Mouse (Mus musculus) MEL (cell line): ENCODE results near the gene Slc38a2. TPM values are rescaled to one million over a fixed set of nuclear protein-coding genes. Genes with fewer than 3 reads are reported as not detected.
A peak's percentile ranks its signal among the peaks of the same experiment; 100 is the strongest.

Experiments used
- DNase-seq: peaks from one replicate; pipeline ENCODE4 v3.0.0; 2011; ENCODE audit warnings: low read depth, low spot score
- H3K27ac ChIP-seq: 2 replicates; pipeline ENCODE4 v1.5.1; 2012; ENCODE audit warnings: low read depth, mild to moderate bottlenecking, control low read depth, low read length, moderate library complexity; ENCODE audit not compliant: control insufficient read depth
- H3K27me3 ChIP-seq, 2 experiments: fragments of 150-350 bp in 1 of 2; sonication (generic) in 1 of 2; 2 replicates each; pipeline ENCODE4 v1.6.1; 2012; ENCODE audit warnings: low read length in 2 of 2, mild to moderate bottlenecking in 2 of 2, improper control_type of control experiment in 1 of 2, moderate library complexity in 1 of 2; ENCODE audit not compliant: insufficient read depth in 2 of 2, control insufficient read depth in 1 of 2
- H3K36me3 ChIP-seq, 2 experiments: 2 replicates each; pipeline ENCODE4 v1.6.1; 2012 to 2014; ENCODE audit warnings: low read length in 2 of 2, improper control_type of control experiment in 1 of 2, inconsistent platforms in 1 of 2, mild to moderate bottlenecking in 1 of 2; ENCODE audit not compliant: insufficient read depth in 2 of 2, control insufficient read depth in 1 of 2
- H3K4me1 ChIP-seq, 2 experiments: fragments of 150-350 bp in 1 of 2; sonication (generic) in 1 of 2; 2 replicates each; pipeline ENCODE4 v1.6.1; 2012; ENCODE audit warnings: low read length in 2 of 2, improper control_type of control experiment in 1 of 2, mild to moderate bottlenecking in 1 of 2; ENCODE audit not compliant: insufficient read depth in 2 of 2, control insufficient read depth in 1 of 2
- H3K4me3 ChIP-seq, 2 experiments: fragments of 150-350 bp in 1 of 2; sonication (generic) in 1 of 2; 2 replicates each; pipeline ENCODE4 v1.5.1; 2012; ENCODE audit warnings: low read depth in 2 of 2, low read length in 2 of 2, mild to moderate bottlenecking in 2 of 2, moderate library complexity in 2 of 2, control low read depth in 1 of 2, improper control_type of control experiment in 1 of 2; ENCODE audit not compliant: control insufficient read depth in 1 of 2, insufficient read depth in 1 of 2
- H3K79me2 ChIP-seq: 2 replicates; pipeline ENCODE4 v1.6.1; 2012; ENCODE audit warnings: mild to moderate bottlenecking, low read length, moderate library complexity; ENCODE audit not compliant: control insufficient read depth, poor library complexity, insufficient read depth
- H3K9ac ChIP-seq: 2 replicates; pipeline ENCODE4 v1.6.1; 2012; ENCODE audit warnings: low read depth, mild to moderate bottlenecking, control low read depth, low read length, moderate library complexity; ENCODE audit not compliant: control insufficient read depth, poor library complexity, severe bottlenecking
- H3K9me3 ChIP-seq: fragments of 150-350 bp; sonication (generic); replicated peaks from 2 replicates; pipeline ENCODE4 v1.6.1; 2012; ENCODE audit warnings: mild to moderate bottlenecking, low read length, improper control_type of control experiment, moderate library complexity; ENCODE audit not compliant: insufficient read depth
- CHD1 ChIP-seq: IDR thresholded peaks from 2 replicates; pipeline ENCODE4 v1.6.1; 2012; ENCODE audit warnings: low read depth, mild to moderate bottlenecking, inconsistent platforms, low read length, improper control_type of control experiment
- CTCF ChIP-seq, 3 experiments: IDR thresholded peaks in 2 of 3; conservative IDR thresholded peaks in 1 of 3; 2 replicates each; pipeline ENCODE4 v1.5.1; 2011 to 2012; ENCODE audit warnings: low read length in 3 of 3, low read depth in 2 of 3, mild to moderate bottlenecking in 2 of 3, improper control_type of control experiment in 1 of 3, inconsistent platforms in 1 of 3, mixed read lengths in 1 of 3, moderate library complexity in 1 of 3; ENCODE audit not compliant: control insufficient read depth in 1 of 3, insufficient read depth in 1 of 3, poor library complexity in 1 of 3, severe bottlenecking in 1 of 3
- ELF1 ChIP-seq: IDR thresholded peaks from 2 replicates; pipeline ENCODE4 v1.6.1; 2014; ENCODE audit warnings: low read depth, mild to moderate bottlenecking, inconsistent platforms, low read length, improper control_type of control experiment, moderate library complexity
- EP300 ChIP-seq, 2 experiments: IDR thresholded peaks; 2 replicates each; pipeline ENCODE4 v1.6.1; 2011; ENCODE audit warnings: improper control_type of control experiment in 2 of 2, low read length in 2 of 2, low read depth in 1 of 2, mild to moderate bottlenecking in 1 of 2
- ETS1 ChIP-seq: IDR thresholded peaks from 2 replicates; pipeline ENCODE4 v1.6.1; 2012; ENCODE audit warnings: low read depth, mild to moderate bottlenecking, inconsistent platforms, low read length, improper control_type of control experiment, moderate library complexity
- HCFC1 ChIP-seq: IDR thresholded peaks from 2 replicates; pipeline ENCODE4 v1.6.1; 2012; ENCODE audit warnings: low read depth, mild to moderate bottlenecking, inconsistent platforms, low read length, improper control_type of control experiment, moderate library complexity
- KAT2A ChIP-seq: conservative IDR thresholded peaks from 2 replicates; pipeline ENCODE4 v1.6.1; 2012; ENCODE audit warnings: low read depth, low read length, improper control_type of control experiment, inconsistent platforms
- MAFK ChIP-seq: IDR thresholded peaks from 2 replicates; pipeline ENCODE4 v1.6.1; 2011; ENCODE audit warnings: low read depth, mild to moderate bottlenecking, low read length, improper control_type of control experiment, borderline replicate concordance
- MEF2A ChIP-seq: IDR thresholded peaks from 2 replicates; pipeline ENCODE4 v1.6.1; 2014; ENCODE audit warnings: low read depth, mild to moderate bottlenecking, inconsistent platforms, low read length, improper control_type of control experiment; ENCODE audit not compliant: poor library complexity, insufficient replicate concordance, severe bottlenecking; ENCODE audit errors: extremely low read depth
- MXI1 ChIP-seq: IDR thresholded peaks from 2 replicates; pipeline ENCODE4 v1.6.1; 2011; ENCODE audit warnings: mild to moderate bottlenecking, low read depth, low read length, improper control_type of control experiment
- MYB ChIP-seq: IDR thresholded peaks from 2 replicates; pipeline ENCODE4 v1.6.1; 2011; ENCODE audit warnings: mild to moderate bottlenecking, low read depth, low read length, improper control_type of control experiment
- NELFE ChIP-seq: IDR thresholded peaks from 2 replicates; pipeline ENCODE4 v1.6.1; 2011; ENCODE audit warnings: low read depth, low read length, improper control_type of control experiment
- NRF1 ChIP-seq: IDR thresholded peaks from 2 replicates; pipeline ENCODE4 v1.6.1; 2014; ENCODE audit warnings: low read depth, mild to moderate bottlenecking, inconsistent platforms, low read length, improper control_type of control experiment, moderate library complexity; ENCODE audit not compliant: poor library complexity, insufficient read depth, severe bottlenecking
- POLR2A ChIP-seq, 2 experiments: IDR thresholded peaks; 2 replicates each; pipeline ENCODE4 v1.6.1; 2011 to 2012; ENCODE audit warnings: low read length in 2 of 2, mild to moderate bottlenecking in 2 of 2, control low read depth in 1 of 2, improper control_type of control experiment in 1 of 2, low read depth in 1 of 2, moderate library complexity in 1 of 2; ENCODE audit not compliant: control insufficient read depth in 1 of 2, insufficient read depth in 1 of 2, poor library complexity in 1 of 2
- POLR2AphosphoS2 ChIP-seq: IDR thresholded peaks from 2 replicates; pipeline ENCODE4 v1.6.1; 2011; ENCODE audit warnings: low read length, improper control_type of control experiment
- USF1 ChIP-seq: IDR thresholded peaks from 2 replicates; pipeline ENCODE4 v1.6.1; 2014; ENCODE audit warnings: low read depth, mild to moderate bottlenecking, inconsistent platforms, low read length, improper control_type of control experiment, moderate library complexity
- polyA plus RNA-seq, 2 experiments: library from polyadenylated mRNA; stranded (reverse) in 1 of 2; unstranded in 1 of 2; fragments of >175 nt in 1 of 2; fragments of >200 nt in 1 of 2; gene quantifications; 2 replicates each; pipeline versions ENCODE4 v1.2.1 to v1.2.4; 2012; ENCODE audit warnings: low replicate concordance in 2 of 2, low read depth in 1 of 2; ENCODE audit not compliant: insufficient read length in 2 of 2, insufficient read depth in 1 of 2, missing spikeins in 1 of 2
- total RNA-seq: library from RNA; depleted of rRNA; stranded (reverse); fragments of 300-350 nt; gene quantifications from 2 replicates; pipeline ENCODE4 v1.2.3, GENCODE M21; 2012

Gene Slc38a2
- total and polyA plus RNA-seq, 3 experiments = 80.6 to 590 (median 177) TPM

- H3K4me1 ChIP-seq = peaks cover 10 to 27% of the 10 kb centered on the region in 2 experiments
- TF ChIP-seq POLR2AphosphoS2 = no peak
- no peak for TF ChIP-seq CTCF (IDR thresholded peaks at IDR 0.05 in 2 of 3, conservative IDR thresholded peaks at IDR 0.05 in 1 of 3; ENCODE audit: control insufficient read depth in 1 of 3, insufficient read depth in 1 of 3, low read depth in 2 of 3, low read length in 3 of 3, poor library complexity in 1 of 3, severe bottlenecking in 1 of 3)
- TF ChIP-seq MXI1 = peak; percentile 23; the same call in 1 of the 2 replicates
- no peaks in the 10 kb centered on the region for H3K27me3 ChIP-seq
- peaks cover 0 to 26% of the 10 kb centered on the region in 2 experiments; a peak in 2 of 4 replicates for H3K36me3 ChIP-seq
- peak overlapping the region; percentile 12 for H3K9ac ChIP-seq
- H3K4me3 ChIP-seq = no peak overlapping the region
- no peaks in the 10 kb centered on the region for H3K9me3 ChIP-seq
- no peak for DNase-seq
- no peaks in the 10 kb centered on the region for H3K79me2 ChIP-seq
- H3K27ac ChIP-seq = peak overlapping the region; percentile 73
Observed at GRCm38 (mm10) chr15:96728346-96728745, 28.8 kb upstream of the Slc38a2 start.

- Histone ChIP-seq H3K9me3 (no peaks in the 10 kb centered on the region), H3K27me3 (no peaks in the 10 kb centered on the region)
- TF ChIP-seq MEF2A = no peak
- no peak for TF ChIP-seq ETS1
- no peak for TF ChIP-seq MAFK
- TF ChIP-seq CHD1 = no peak
- no peak for TF ChIP-seq ELF1
- TF ChIP-seq POLR2A (IDR thresholded peaks at IDR 0.05; ENCODE audit: control insufficient read depth in 1 of 2, insufficient read depth in 1 of 2, low read depth in 1 of 2, low read length in 2 of 2, poor library complexity in 1 of 2) = no peak
- TF ChIP-seq MYB = no peak
- TF ChIP-seq, all 39 proteins: peak for 0
- Histone ChIP-seq H3K4me1 (peaks cover 3 to 19% of the 10 kb centered on the region in 2 experiments), H3K9ac (no peak overlapping the region), H3K27ac (no peak overlapping the region), H3K79me2 (no peaks in the 10 kb centered on the region), H3K4me3 (no peak overlapping the region), H3K36me3 (peaks cover 0 to 14% of the 10 kb centered on the region in 2 experiments; a peak in 2 of 4 replicates)
- no peak for DNase-seq
Observed at GRCm38 (mm10) chr15:96724506-96724905, 25.0 kb upstream of the Slc38a2 start.

GRCm38 (mm10) chr15:96722228-96722627, 22.7 kb upstream of the Slc38a2 start:
- Histone ChIP-seq H3K27ac (no peak overlapping the region), H3K9me3 (no peaks in the 10 kb centered on the region), H3K4me3 (no peak overlapping the region), H3K79me2 (no peaks in the 10 kb centered on the region), H3K9ac (no peak overlapping the region), H3K4me1 (peaks cover under 1 to 6% of the 10 kb centered on the region in 2 experiments; a peak in 2 of 4 replicates), H3K27me3 (no peaks in the 10 kb centered on the region), H3K36me3 (peaks cover 0 to under 1% of the 10 kb centered on the region in 2 experiments; a peak in 1 of 4 replicates)
- TF ChIP-seq EP300 (IDR thresholded peaks at IDR 0.05; ENCODE audit: low read depth in 1 of 2, low read length in 2 of 2) (0 out of 4 replicates have a peak, but pooled peaks of 1 of the 2 experiments have one; percentile 22), NELFE (no peak), KAT2A (no peak), NRF1 (no peak), HCFC1 (no peak), USF1 (no peak), POLR2AphosphoS2 (no peak)
- DNase-seq = peak; percentile 45
